Mouse (Mus musculus) CH12.LX (cell line): Measurements from ENCODE around the gene Gm20388. TPM values are rescaled to one million over a fixed set of nuclear protein-coding genes. Genes with fewer than 3 reads are reported as not detected.

ENCODE experiments used
- DNase-seq: peaks from one replicate; pipeline ENCODE4 v3.0.0-alpha.2; 2013; ENCODE audit errors: extremely low read depth
- H3K27ac ChIP-seq: 2 replicates; pipeline ENCODE4 v1.5.1; 2012; ENCODE audit warnings: low read depth, mild to moderate bottlenecking, control low read depth, moderate library complexity; ENCODE audit not compliant: insufficient read depth
- H3K27me3 ChIP-seq: replicated peaks from 2 replicates; pipeline ENCODE3; 2012; ENCODE audit warnings: inconsistent platforms
- H3K36me3 ChIP-seq, 2 experiments: replicated peaks in 1 of 2; 2 replicates each; pipeline versions ENCODE3 to v1.6.1; 2012; ENCODE audit warnings: inconsistent platforms in 1 of 2, low read length in 1 of 2, mild to moderate bottlenecking in 1 of 2, mixed read lengths in 1 of 2, moderate library complexity in 1 of 2; ENCODE audit not compliant: control insufficient read depth in 1 of 2, insufficient read depth in 1 of 2
- H3K4me1 ChIP-seq, 2 experiments: 2 replicates each; pipeline ENCODE4 v1.6.1; 2012; ENCODE audit warnings: inconsistent platforms in 1 of 2, moderate library complexity in 1 of 2; ENCODE audit not compliant: insufficient read depth in 2 of 2, control insufficient read depth in 1 of 2
- H3K4me2 ChIP-seq: 2 replicates; pipeline ENCODE4 v1.6.1; 2012; ENCODE audit warnings: low read depth, mild to moderate bottlenecking, control low read depth; ENCODE audit not compliant: poor library complexity, insufficient read depth, severe bottlenecking
- H3K4me3 ChIP-seq, 3 experiments: fragments of 150-350 bp in 1 of 3; sonication (generic) in 1 of 3; replicated peaks in 1 of 3; 2 replicates each; pipeline versions ENCODE3 to v1.5.1; 2011 to 2012; ENCODE audit warnings: low read depth in 2 of 3, low read length in 2 of 3, mild to moderate bottlenecking in 2 of 3, moderate library complexity in 2 of 3, control low read depth in 1 of 3, improper control_type of control experiment in 1 of 3, inconsistent platforms in 1 of 3, mixed read lengths in 1 of 3; ENCODE audit not compliant: poor library complexity in 1 of 3
- H3K79me2 ChIP-seq: replicated peaks from 2 replicates; pipeline ENCODE4 v1.6.1; 2012; ENCODE audit warnings: mild to moderate bottlenecking, moderate library complexity; ENCODE audit not compliant: control insufficient read depth, poor library complexity, insufficient read depth, severe bottlenecking; ENCODE audit errors: extremely low read depth
- H3K9ac ChIP-seq: 2 replicates; pipeline ENCODE4 v1.6.1; 2012; ENCODE audit warnings: low read depth, mild to moderate bottlenecking, control low read depth, moderate library complexity; ENCODE audit not compliant: insufficient read depth
- H3K9me3 ChIP-seq: replicated peaks from 2 replicates; pipeline ENCODE3; 2012; ENCODE audit warnings: low read length, inconsistent platforms, mixed read lengths
- CHD2 ChIP-seq: IDR thresholded peaks from 2 replicates; pipeline ENCODE4 v1.6.1; 2011; ENCODE audit warnings: low read length, improper control_type of control experiment
- EP300 ChIP-seq: IDR thresholded peaks from 2 replicates; pipeline ENCODE4 v1.6.1; 2011; ENCODE audit warnings: low read length, improper control_type of control experiment
- GABPA ChIP-seq: IDR thresholded peaks from 2 replicates; pipeline ENCODE4 v1.6.1; 2012; ENCODE audit warnings: low read depth, low read length, improper control_type of control experiment, inconsistent platforms; ENCODE audit not compliant: insufficient replicate concordance
- JUN ChIP-seq: IDR thresholded peaks from 2 replicates; pipeline ENCODE4 v1.6.1; 2011; ENCODE audit warnings: low read depth, mild to moderate bottlenecking, low read length, improper control_type of control experiment, moderate library complexity; ENCODE audit not compliant: insufficient read depth
- MAFK ChIP-seq: IDR thresholded peaks from 2 replicates; pipeline ENCODE4 v1.6.1; 2011; ENCODE audit warnings: low read length, improper control_type of control experiment; ENCODE audit not compliant: insufficient replicate concordance
- MAX ChIP-seq: IDR thresholded peaks from 2 replicates; pipeline ENCODE4 v1.6.1; 2011; ENCODE audit warnings: low read length, improper control_type of control experiment
- MAZ ChIP-seq: IDR thresholded peaks from 2 replicates; pipeline ENCODE4 v1.6.1; 2012; ENCODE audit warnings: low read depth, mild to moderate bottlenecking, inconsistent platforms, low read length, improper control_type of control experiment, moderate library complexity
- PAX5 ChIP-seq: IDR thresholded peaks from 2 replicates; pipeline ENCODE4 v1.6.1; 2012; ENCODE audit warnings: low read length, inconsistent platforms, mixed read lengths
- SIN3A ChIP-seq: IDR thresholded peaks from 2 replicates; pipeline ENCODE4 v1.6.1; 2012; ENCODE audit warnings: low read length, improper control_type of control experiment, inconsistent platforms
- SMC3 ChIP-seq: IDR thresholded peaks from 2 replicates; pipeline ENCODE4 v1.6.1; 2011; ENCODE audit warnings: low read depth, low read length, improper control_type of control experiment
- USF2 ChIP-seq: conservative IDR thresholded peaks from 2 replicates; pipeline ENCODE4 v1.6.1; 2011; ENCODE audit warnings: low read depth, low read length, improper control_type of control experiment
- ZNF384 ChIP-seq: IDR thresholded peaks from 2 replicates; pipeline ENCODE4 v1.6.1; 2012; ENCODE audit warnings: low read depth, low read length, improper control_type of control experiment, inconsistent platforms
- dilution Hi-C: fragments of 300-500 bp; cut with MboI; formaldehyde crosslinking; loops from 2 replicates; pipeline ENCODE4 v1.14.3; 2020; ENCODE audit warnings: low sequenced_read_pairs; ENCODE audit not compliant: extremely low pct_unique_long_range_greater_than_20kb, extremely low pct_ligation_motif_present
- in situ Hi-C: fragments of 300-500 bp; cut with MboI; formaldehyde crosslinking; loops from 3 replicates; pipeline ENCODE4 v1.14.3; 2019; ENCODE audit warnings: low sequenced_read_pairs, low pct_ligation_motif_present, low pct_unique_long_range_greater_than_20kb, mixed read lengths
- polyA plus RNA-seq: library from polyadenylated mRNA; unstranded; fragments of >175 nt; gene quantifications from 2 replicates; pipeline ENCODE4 v1.2.1, GENCODE M21; 2012; ENCODE audit warnings: low read depth; ENCODE audit not compliant: insufficient read length
- total RNA-seq, 2 experiments: library from RNA; depleted of rRNA; stranded (reverse); fragments of 300-350 nt in 1 of 2; fragments of >200 nt in 1 of 2; gene quantifications; 2 replicates each; pipeline ENCODE4 v1.2.3; 2012 to 2014

Gm20388 gene
- total and polyA plus RNA-seq, 3 experiments = 14.8 to 26.3 (median 22.2) TPM

DNA sequence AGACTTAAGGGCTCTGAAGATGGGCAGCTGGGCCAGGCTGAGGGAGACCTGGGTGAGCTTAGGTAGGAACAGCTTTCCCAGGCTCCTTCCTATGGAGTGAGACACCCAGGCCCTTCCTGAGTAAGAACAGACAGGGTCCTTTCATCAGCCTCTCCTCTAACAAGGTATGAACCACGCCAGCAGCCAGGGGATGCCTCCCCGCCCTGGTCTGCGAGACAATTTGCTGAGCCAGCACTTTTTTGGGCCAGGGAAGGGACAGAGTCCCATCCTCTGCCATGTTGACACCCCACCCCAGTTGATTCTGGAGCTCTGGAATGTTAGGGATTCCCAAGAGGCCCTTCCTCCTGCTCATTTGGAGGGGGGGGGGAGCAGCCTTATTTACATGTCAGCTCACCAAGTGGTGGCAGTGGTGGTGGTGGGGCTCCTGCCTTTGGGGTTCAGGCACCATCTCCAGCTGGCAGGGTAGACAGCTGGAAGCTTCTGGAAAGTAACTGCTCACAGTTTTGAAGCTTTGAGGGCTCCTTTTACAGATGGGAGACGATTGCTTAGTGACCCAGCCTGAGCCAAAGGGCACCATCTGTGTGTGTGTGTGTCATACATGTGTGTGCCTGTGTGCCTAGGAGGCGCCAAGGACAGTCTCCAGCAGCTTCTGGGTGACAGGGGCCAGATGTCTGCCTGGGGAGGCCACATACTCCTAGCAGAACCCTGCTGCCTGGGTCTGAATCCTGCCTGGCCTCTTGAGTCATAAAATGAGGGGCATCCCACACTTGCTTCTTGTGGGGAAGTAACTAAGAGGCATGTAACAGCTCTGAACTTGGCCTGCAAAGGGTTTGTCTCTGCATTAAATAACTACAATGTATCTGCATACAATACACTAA lies 316.3 kb downstream of the Gm20388 start:
- peak; percentile 24 for DNase-seq
- in situ Hi-C loops (no loop called here), dilution Hi-C loops (no loop called here)
- Histone ChIP-seq H3K9me3 (peaks cover 11% of the 10 kb centered on the region), H3K4me1 (peaks cover 46 to 69% of the 10 kb centered on the region in 2 experiments), H3K4me3 (peak overlapping the region in 1 of 3 experiments; percentile 39), H3K27ac (peak overlapping the region; percentile 91; the same call in 1 of the 2 replicates), H3K36me3 (no peaks in the 10 kb centered on the region), H3K9ac (no peak overlapping the region), H3K27me3 (no peaks in the 10 kb centered on the region), H3K4me2 (no peak overlapping the region), H3K79me2 (no peaks in the 10 kb centered on the region)
- TF ChIP-seq MAFK (peak; percentile 99), PAX5 (no peak), GABPA (no peak), CHD2 (no peak), JUN (no peak)

DNA sequence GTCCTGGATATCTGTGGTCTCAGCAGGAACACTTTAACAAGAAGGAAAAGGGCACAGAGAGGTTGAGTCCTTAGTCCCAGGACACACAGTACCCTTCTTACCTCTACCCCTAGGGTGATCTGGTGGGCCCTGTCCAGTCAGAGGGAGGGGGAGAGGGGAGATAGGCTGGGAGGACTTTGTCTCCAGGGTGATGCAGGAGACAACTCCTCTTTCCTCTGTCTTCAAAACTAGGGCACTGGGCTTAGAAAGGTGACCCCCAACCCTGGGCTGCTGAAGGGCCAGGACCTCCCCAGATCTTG lies 316.9 kb downstream of the Gm20388 start:
- Histone ChIP-seq H3K27me3 (no peaks in the 10 kb centered on the region), H3K4me3 (peak overlapping the region in 2 of 3 experiments; percentile 30 to 39), H3K79me2 (no peaks in the 10 kb centered on the region), H3K4me1 (peaks cover 48 to 75% of the 10 kb centered on the region in 2 experiments), H3K9ac (no peak overlapping the region), H3K27ac (peak overlapping the region; percentile 8; the same call in 1 of the 2 replicates), H3K9me3 (peaks cover 11% of the 10 kb centered on the region), H3K36me3 (no peaks in the 10 kb centered on the region), H3K4me2 (peak overlapping the region; percentile 18; the same call in 1 of the 2 replicates)
- no peak for DNase-seq
- TF ChIP-seq SIN3A = 0 out of 2 replicates have a peak, but pooled peaks have one; percentile 34
- no peak for TF ChIP-seq MAX
- no peak for TF ChIP-seq ZNF384
- TF ChIP-seq USF2 = no peak
- TF ChIP-seq EP300 = no peak
- no peak for TF ChIP-seq MAZ
- TF ChIP-seq CHD2 = no peak
- no peak for TF ChIP-seq GABPA
- no peak for TF ChIP-seq SMC3
- dilution Hi-C loops (no loop called here), in situ Hi-C loops (no loop called here)
